Mouse (Mus musculus) telencephalon, adult 2 months (tissue): ENCODE measurements around the gene Sppl3.

Experiments
- DNase-seq: peaks from one replicate; pipeline ENCODE4 v3.0.0-alpha.2; 2011; ENCODE audit warnings: low read depth, low spot score

The Sppl3 gene

DNA sequence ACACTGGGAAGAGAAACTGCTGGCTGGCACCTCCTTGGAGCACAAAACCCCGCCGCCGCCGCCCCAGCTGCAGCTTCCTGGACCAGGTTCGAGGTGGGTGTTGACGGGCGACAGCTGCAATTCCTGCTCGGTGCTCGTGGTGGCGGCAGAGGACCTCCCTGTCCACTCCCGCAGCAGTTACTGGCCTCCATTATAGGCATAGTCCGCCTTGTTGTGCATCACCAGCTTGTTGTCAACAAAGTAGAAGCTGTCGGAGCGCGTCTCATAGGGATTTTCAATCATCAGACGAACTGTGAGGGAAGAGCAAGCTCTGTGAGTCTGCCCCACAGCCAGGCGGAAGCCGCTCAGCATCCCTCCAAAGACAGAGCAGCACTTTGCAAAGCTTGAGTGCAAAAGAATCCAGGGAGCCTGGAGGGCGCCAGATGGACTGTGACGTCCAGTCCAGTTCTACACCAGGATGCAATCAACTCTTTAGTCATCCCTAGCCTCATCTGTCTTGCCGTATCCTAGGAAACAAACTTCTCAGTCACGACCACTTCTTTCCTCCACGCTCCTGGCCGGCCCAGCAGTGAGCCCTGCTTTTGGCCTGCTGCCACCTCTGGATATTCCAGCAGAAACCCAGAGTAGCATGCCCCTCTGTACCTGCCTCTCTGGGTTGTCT lies 114.4 kb downstream of the Sppl3 start:
- peak; percentile 82 for DNase-seq

GRCm38 (mm10) chr5:115126578-115127312 lies 115.8 kb downstream of the Sppl3 start:
- DNase-seq: no peak

DNA sequence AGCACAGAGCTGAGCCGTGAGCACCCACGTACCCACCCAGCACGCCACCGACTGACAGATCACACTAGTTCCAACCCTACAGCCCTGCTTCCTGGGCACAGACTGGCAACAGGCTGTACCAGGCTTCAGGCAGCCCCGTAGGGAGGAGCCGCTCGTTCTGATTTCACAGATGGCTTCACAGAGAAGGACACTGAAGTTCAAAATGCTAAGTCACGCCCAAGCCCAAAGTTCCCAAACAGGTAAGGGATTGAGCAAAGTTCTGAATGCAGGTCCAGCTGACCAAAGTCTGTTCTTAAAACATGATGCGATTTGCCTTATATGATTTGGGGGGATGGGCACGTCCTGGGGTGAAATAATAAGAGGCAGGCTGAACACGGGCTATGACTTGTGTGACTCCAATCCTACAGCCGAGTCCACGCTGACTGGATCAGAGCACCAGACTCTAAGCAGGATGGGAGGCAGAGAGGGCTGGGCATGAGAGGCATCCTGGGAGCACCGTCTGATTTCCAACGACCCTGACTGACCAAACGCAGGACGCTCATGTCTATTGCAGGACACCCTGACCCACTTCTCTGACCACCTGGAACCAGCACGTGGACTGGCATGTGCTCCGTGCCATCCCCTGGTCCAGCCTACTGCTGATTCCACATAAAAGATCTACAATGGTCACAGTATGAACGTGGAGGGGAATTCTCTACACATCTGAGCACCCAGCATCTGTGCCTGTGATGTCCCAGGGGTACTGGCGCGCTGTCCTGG lies 116.7 kb downstream of the Sppl3 start:
- no peak for DNase-seq

GRCm38 (mm10) chr5:115129328-115129727 lies 118.4 kb downstream of the Sppl3 start:
- no peak for DNase-seq

- no peak for DNase-seq
Observed at GRCm38 (mm10) chr5:115132465-115132864, 121.5 kb downstream of the Sppl3 start.

DNA sequence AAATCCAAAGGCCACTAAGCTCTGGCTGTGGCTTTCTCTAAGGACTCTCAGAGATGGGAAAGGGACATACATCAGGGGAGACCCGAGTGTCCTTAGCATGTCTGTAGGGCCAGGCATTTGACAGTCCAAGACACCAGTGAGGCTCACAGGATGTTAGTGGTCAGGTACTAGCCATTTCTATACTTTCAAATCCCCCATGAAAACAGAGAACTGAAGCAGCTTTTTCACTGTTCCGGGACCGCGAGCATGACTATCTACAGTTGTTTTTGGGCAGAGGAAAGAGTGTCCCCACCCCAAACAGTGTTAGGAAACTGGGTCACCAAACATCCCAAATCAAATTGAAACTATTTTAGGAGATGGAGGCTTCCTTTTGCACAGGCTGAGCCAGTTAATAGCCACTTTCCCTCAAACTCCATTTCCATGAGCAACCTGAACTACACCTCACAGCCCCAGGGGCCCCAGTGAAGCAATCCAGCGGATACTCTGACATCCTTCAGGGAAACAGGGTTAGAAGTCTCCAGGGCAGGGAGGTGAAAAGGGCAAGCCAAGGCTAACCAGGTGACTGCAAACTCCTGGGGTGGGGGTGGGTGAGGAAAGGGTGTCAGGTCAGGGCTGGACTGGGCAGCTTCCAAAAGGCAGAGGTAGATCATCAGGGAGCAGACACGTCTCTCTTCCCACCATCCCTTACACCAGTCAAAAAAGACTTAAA lies 122.6 kb downstream of the Sppl3 start:
- no peak for DNase-seq

DNA sequence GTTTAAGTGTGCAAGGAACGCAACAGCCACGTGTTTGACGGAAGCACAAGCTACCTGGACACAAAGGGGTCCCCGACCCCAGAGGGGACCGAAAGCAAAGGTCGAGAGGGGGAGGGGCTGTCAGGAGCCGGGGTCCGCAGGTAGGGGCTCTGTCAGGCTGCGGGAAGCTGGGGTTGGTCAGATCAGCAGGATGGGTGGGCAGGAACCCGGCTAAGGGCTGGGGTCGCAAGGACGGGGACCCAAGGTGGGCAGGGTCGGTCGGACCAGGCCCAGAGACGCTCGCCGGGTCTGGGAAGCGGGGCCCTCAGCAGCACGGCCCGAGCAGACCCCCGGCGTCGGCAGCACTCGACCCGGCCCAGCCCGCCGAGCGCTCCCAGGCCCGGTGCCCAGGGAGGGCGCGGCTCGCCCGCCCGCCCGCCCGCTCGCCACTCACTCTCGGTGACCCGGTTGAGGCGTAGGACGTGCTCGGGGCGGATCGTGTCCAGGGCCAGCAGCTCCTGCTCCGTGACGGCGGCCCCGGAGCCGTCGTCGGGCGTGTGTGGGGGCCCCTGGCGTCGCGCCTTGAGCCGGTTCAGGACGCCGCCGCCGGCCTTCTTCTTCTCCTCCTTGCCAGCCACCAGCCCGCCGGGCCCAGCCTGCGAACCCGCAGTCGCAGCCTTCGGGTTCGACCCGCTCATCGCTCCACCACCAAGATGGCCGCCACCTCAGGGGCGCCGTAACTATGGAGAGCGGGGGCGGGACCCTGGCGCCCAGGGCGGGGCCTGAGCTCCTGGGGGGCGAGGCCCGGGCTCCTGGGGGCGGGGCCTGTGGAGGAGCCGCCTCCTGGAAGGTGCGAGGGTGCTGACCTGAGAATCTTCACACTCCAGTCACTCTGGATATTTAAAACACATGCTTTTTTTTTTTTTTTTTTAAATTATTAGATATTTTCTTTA lies 123.6 kb downstream of the Sppl3 start, which contains the start of gene Unc119b:
Unc119b (minus strand) TSS at position 742 of the 932 bp plus-strand sequence.
- DNase-seq: peak; percentile 50

GRCm38 (mm10) chr5:115139124-115139523 lies 128.2 kb downstream of the Sppl3 start:
- DNase-seq: no peak

GRCm38 (mm10) chr5:115140726-115141125 lies 129.8 kb downstream of the Sppl3 start:
- DNase-seq: no peak

- DNase-seq: no peak
Observed at GRCm38 (mm10) chr5:115142166-115142697, 131.3 kb downstream of the Sppl3 start.

GRCm38 (mm10) chr5:115143552-115143951 lies 132.6 kb downstream of the Sppl3 start:
- DNase-seq: no peak

DNA sequence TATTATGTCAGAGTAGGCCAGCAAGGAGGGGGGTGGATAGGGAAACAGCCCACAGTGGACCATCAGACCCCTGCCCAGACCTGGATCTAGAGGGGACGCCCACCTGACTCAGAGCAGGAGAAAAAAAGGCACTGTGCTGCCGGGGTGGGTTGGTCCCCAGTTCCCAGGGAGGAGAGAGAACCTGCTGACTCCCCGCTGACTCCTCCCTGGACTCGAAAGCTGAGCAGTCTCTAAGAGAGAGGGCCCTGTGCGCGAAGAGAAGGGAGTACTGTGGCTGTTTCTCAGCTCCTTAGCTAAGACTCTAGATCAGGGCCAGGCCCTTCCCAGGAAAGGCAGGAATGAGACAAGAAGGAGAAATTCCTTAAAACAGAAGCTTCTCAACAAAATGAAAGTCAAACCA lies 133.5 kb downstream of the Sppl3 start:
- DNase-seq: no peak

GRCm38 (mm10) chr5:115145253-115145968 lies 134.5 kb downstream of the Sppl3 start:
- DNase-seq: no peak

- no peak for DNase-seq
Observed at GRCm38 (mm10) chr5:115145976-115146746, 135.2 kb downstream of the Sppl3 start.

- no peak for DNase-seq
Observed at GRCm38 (mm10) chr5:115146747-115147130, 135.8 kb downstream of the Sppl3 start.

DNA sequence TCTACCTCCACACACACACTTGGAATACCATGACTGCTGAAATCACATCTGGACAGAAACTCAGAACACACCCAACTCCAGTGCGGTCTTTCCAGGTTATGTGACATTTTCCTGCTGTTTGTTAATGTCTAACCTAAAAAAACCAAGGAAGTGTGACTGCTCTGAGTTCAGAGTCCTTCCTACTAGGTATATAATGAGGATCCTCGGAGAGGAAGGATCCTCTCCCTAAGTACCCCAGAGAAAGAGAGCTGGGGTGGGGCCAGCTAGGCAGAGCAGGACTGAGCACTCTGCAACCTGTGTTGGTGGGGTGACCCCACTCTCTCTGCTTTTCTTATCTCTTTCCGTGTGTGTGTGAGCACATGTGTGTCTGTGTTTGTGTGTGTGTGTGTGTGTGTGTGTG lies 136.5 kb downstream of the Sppl3 start:
- DNase-seq: no peak

GRCm38 (mm10) chr5:115148378-115148777 lies 137.4 kb downstream of the Sppl3 start:
- DNase-seq: no peak
